In genomic region chr6:29851873-29852272, GRCm38 (mm10) we compare ENCODE assay signal across 27 mouse cellular contexts.
"Had no signal": no experiment of that assay in that cellular context is flagged by ENCODE, and none has a peak within 500 bp of the region (broad histone marks: within the 10 kb centered on the region; RNA-seq: fewer than 3 reads in every experiment).

No protein-coding gene starts in this region.

- ATAC-seq: forebrain, embryonic 13.5 days; forebrain, embryonic 15.5 days; forebrain, embryonic 16.5 days; forebrain, postnatal 0 days had no signal

- H3K9ac ChIP-seq: embryonic facial prominence, embryonic 12.5 days; embryonic facial prominence, embryonic 13.5 days; embryonic facial prominence, embryonic 15.5 days; forebrain, embryonic 12.5 days; forebrain, embryonic 13.5 days; forebrain, embryonic 15.5 days; forebrain, postnatal 0 days had no signal

- DNase-seq: cerebellum, adult 2 months; cerebellum, adult 8-10 months; cerebellum, adult 9-10 months; cerebellum, adult 9-11 months; cerebellum, postnatal 10 days; cerebellum, postnatal 14 days; cerebellum, postnatal 25 days; cerebellum, postnatal 36 days; embryo, embryonic 11 days; forebrain, postnatal 0 days; gastrocnemius, adult 2 months; gastrocnemius, postnatal 10 days; gastrocnemius, postnatal 14 days; gastrocnemius, postnatal 25 days; gastrocnemius, postnatal 36 days; heart, adult 11 months; heart, adult 18-20 months had no signal

- H3K4me2 ChIP-seq: embryonic facial prominence, embryonic 12.5 days; embryonic facial prominence, embryonic 13.5 days; embryonic facial prominence, embryonic 15.5 days; forebrain, embryonic 12.5 days; forebrain, embryonic 13.5 days; forebrain, embryonic 15.5 days had no signal

- H3K9me3 ChIP-seq: embryonic facial prominence, embryonic 10.5 days; embryonic facial prominence, embryonic 12.5 days; embryonic facial prominence, embryonic 13.5 days; embryonic facial prominence, embryonic 15.5 days; forebrain, embryonic 10.5 days; forebrain, embryonic 12.5 days; forebrain, embryonic 15.5 days had no signal

- H3K4me1 ChIP-seq: forebrain, embryonic 13.5 days; forebrain, embryonic 15.5 days had no signal

- H3K27ac ChIP-seq: embryonic facial prominence, embryonic 10.5 days; embryonic facial prominence, embryonic 12.5 days; embryonic facial prominence, embryonic 13.5 days; embryonic facial prominence, embryonic 15.5 days; forebrain, embryonic 10.5 days; forebrain, embryonic 12.5 days; forebrain, embryonic 13.5 days; forebrain, embryonic 15.5 days; gastrocnemius, adult 2 months had no signal

- H3K36me3 ChIP-seq: embryonic facial prominence, embryonic 10.5 days; embryonic facial prominence, embryonic 12.5 days; embryonic facial prominence, embryonic 13.5 days; embryonic facial prominence, embryonic 15.5 days; forebrain, embryonic 10.5 days; forebrain, embryonic 12.5 days; forebrain, embryonic 15.5 days had no signal

- H3K27me3 ChIP-seq: embryonic facial prominence, embryonic 12.5 days; embryonic facial prominence, embryonic 13.5 days; embryonic facial prominence, embryonic 15.5 days; forebrain, embryonic 12.5 days; forebrain, embryonic 13.5 days; forebrain, embryonic 15.5 days had no signal

- H3K4me3 ChIP-seq: embryonic facial prominence, embryonic 10.5 days; embryonic facial prominence, embryonic 12.5 days; embryonic facial prominence, embryonic 13.5 days; embryonic facial prominence, embryonic 15.5 days; erythroblast, embryonic 14.5 days; forebrain, embryonic 10.5 days; forebrain, embryonic 12.5 days; forebrain, embryonic 13.5 days; forebrain, embryonic 15.5 days; gastrocnemius, adult 2 months had no signal
